Mouse (Mus musculus) fibroblast of lung, adult 2 months (primary cell): Measurements from ENCODE around the gene Dact3.

Source experiments
- DNase-seq: peaks from one replicate; pipeline ENCODE4 v3.0.0-alpha.2; 2011; ENCODE audit warnings: low read depth

Dact3 gene

DNA sequence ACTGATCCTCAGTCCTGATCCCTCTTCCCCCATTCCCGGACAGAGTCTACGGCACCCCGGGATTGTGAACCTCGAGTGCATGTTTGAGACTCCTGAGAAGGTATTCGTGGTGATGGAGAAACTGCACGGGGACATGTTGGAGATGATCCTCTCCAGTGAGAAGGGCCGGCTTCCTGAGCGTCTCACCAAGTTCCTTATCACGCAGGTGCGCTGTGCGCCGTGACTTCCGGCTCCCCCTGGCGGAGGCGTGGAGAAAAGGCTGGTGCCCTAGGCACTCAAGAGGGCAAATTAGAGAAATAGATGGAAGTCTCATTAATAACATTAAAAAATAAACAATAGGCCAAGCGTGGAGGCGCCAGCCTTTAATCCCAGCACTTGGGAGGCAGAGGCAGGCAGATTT lies 16.8 kb upstream of the Dact3 start:
- no peak for DNase-seq

DNA sequence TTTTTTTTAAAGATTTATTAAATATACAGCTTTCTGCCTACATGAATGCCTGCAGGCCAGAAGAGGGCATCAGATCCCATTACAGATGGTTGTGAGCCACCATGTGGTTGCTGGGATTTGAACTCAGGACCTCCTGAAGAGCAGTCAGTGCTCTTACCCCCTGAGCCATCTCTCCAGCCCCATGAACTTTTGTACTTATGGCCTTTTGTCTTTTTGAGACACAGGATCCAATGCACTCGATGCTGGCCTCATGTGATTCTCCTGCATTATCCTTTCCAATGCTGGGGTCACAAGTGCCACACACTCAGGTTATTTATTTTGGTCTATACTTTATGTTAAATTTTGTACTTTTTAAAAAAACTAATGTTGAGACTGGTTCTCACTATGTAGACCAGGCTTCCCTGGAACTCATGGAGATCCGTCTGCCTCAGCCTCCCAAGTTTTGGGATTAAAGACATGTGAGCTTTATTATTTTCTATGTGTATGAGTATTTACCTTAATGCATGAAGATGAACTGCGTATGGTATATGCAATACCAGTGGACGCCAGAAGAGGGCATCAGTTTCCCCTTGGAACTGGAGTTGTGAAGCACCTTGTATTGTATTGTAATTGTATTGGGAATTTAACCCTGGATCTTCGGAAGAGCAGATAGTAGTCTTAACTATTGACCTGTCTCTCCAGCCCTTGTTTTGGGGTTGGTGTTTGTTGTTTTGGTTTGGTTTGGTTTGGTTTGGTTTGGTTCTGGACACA lies 15.0 kb upstream of the Dact3 start:
- DNase-seq = no peak

DNA sequence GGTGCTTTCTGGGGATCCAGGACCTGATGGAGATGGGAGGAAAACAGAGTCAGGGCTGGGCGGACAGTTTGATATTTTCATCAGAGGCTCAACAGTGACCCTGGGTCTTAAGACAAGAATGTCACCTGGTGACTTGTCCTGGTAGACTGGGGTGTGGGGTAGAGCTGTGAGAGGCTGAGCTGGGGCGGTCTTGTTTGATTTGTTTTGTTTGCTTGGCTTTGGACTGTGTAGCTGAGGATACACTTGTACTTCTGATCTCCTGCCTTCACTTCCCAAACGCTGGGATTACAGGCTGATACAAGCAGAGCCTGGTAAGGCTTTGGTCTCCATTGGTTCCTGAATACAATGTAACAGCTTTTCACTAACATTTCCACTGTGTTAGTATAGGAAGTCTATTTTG lies 7.6 kb upstream of the Dact3 start:
- no peak for DNase-seq

DNA sequence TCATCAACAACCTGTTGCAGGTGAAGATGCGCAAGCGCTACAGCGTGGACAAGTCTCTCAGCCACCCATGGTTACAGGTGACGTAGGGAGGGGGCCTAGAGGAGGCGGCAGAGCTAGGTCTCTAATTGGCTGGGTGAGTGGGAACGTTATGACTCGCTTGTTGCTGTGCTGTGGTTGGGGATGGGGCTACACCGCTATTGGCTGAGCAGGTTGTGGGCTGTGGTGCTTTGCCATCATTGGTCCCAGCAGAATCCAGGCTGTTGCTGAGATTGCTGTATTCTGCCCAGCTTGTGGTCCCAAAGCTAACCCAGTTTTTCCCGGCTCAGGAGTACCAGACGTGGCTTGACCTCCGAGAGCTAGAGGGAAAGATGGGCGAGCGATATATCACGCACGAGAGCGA lies 5.6 kb upstream of the Dact3 start:
- DNase-seq = no peak

DNA sequence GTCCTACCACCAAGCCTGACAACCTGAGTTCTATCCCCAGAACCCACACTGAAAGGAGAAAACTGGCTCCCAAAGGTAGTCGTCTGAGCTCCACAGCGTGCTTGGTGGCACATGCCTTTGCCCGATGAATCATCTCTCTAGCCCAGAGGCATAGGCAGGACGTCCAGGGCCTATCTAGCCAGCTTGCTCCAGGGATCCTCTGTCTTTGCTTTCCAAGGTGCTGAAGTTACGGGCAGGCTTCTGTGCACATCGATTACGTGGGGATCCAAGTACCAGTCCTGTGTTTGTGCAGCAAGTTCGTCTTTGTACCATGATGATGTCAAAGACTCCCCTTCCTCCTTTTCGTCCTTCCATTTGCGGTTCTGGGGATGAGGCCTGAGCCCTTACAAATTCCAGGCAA lies 3.5 kb upstream of the Dact3 start:
- DNase-seq = no peak

DNA sequence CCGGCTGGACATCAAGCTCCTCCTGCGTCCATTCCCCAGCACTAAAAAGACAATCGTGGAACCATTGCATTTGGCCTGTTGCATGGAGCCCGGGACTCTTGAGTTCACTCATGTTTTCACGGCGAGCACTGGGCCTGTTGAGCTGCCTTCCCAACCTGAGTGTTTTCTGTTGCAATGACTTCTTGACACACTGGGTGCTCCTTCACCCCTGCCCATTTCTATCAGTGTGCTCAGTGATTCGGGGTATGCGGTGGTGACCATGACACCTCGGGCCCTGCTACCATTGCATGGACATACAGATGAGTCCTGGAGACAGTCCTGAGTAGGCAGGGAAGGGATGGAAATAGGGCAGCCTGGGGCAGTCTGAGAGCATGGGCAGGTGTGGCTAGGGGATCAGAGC lies 2.6 kb upstream of the Dact3 start:
- no peak for DNase-seq

DNA sequence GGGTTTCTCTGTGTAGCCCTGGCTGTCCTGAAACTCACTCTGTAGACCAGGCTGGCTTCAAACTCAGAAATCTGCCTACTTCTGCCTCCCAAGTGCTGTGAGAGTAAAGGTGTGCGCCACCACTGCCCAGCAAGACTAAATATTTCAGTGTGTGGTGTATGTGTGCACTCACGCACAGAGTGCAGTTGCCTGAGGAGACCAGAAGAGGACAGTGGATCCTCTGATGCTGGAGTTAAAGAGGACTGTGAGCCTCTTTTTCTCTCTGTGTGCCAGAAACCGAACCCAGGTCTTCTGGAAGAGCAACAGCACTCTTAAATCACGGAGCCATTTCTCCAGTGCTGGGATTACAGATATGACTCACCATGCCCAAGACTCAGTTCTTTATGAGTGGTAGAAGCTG lies 1.7 kb upstream of the Dact3 start:
- DNase-seq = no peak

DNA sequence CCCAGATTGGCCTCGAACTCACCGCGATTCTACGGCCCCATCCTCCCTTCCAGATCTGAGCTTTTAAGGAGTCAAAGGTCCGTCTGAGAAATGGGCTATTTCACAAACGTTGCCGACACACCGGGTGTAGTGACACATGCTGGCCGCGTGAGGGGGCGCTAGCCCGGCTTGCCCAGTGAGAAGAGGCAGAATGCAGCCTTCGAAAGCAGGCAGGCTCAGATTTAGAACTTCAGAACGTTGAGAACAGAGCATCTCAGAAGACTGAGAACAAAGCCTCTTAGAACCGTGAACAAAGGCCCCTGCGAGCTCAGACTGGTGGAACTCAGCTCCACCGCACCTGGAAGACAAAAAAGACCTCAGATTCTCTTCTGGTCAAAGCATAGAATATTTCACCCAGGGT lies 927 bp upstream of the Dact3 start:
- peak; percentile 71 for DNase-seq

DNA sequence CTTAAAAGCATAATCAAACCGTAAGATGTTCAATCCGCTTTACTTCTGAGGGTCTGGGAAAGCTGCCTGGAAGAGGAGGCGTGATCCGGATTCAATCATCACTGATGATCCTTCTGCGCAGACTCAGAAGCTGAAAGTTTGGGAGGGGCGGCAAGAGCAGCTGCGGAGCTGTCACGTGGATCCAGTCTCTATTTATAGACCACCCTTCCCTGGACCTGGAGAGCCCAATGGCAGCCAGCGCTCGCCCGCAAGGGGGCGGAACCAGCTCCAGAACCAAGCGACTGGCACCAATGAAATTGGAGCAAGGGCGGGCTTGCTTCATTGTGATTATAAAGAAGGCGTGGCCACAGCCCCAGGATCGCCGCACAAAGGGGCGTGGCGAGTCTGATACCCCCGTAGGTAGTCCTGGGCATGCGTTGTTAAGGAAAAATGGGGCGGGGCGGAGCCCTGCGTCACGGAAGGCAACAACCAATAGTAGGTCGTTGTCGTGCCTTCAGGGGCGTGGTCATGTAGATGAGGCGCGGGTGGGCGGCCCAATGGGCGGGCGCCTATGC lies 284 bp upstream of the Dact3 start:
- DNase-seq = peak; percentile 100

DNA sequence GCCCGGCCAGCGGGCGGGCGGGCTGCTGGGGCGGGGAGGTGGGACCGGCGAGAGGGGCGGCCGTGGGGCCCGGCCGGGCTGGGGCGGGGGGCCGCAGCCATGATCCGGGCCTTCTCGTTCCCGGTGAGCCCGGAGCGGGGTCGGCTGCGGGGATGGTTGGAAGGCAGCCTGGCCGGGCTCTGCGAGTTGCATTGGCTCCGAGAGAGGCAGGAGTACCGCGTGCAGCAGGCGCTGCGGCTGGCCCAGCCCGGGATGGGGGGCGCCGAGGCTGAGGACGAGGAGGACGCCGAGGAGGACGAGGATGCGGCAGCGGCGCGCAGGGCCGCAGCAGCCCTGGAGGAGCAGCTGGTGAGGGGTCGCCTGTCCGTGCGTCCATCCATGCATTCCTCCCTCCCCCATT lies 209 bp downstream of the Dact3 start:
- no peak for DNase-seq

DNA sequence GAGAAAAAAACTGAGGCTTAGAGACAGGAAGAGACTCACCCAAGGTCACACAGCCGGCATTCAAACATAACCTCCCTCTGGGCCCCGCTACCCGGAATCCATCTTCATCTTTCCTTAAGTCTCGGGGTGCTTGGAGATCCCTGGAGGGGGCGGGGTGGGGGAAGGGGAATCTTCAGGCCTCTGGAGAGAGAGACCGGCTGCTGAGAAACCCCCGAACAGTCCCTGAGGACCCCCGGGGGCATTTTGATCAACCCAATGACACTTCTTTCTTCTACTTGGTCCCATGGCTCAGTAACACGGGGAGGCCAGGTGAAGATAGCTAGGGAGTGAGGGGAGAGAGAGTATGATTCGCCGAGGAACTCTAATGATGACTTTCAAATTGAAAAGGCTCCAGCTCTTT lies 889 bp downstream of the Dact3 start:
- DNase-seq = no peak

DNA sequence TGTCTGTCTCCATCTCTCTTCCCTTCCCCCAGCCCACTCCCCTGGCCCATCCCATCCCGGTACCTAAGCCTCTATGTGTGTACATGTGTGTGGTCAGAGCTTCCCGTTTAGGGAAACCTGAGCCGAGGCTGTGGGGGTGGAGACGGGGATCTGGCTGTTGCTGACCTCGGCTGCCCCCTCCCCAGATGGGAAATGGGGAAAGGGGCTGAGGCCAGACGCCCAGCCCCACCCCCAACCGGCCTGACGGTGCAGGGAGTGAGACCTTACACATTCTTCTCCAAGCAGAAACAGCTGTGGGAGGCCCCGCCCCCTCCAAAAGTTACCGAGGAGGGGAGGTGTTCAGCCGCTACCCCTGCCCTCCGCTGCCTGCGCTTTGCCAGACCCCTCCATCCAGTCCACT lies 1.5 kb downstream of the Dact3 start:
- DNase-seq = no peak

DNA sequence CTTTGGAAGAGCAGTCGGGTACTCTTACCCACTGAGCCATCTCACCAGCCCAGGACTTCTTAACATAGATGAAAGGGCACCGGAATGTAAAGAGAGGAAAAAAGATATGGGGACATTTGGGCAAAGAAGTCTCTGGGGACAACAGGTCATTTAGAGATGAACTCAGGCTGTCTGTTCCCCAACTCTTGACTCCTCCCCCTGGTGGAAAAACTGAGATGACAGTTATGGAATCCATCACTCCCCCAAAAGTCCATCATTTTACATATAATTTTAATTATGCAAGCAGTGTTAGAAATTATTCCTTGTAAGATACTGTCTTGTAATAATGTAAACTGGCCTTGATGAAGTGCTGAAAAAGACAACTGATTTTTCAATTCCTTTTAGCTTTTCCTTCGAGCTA lies 2.6 kb downstream of the Dact3 start:
- DNase-seq = no peak

DNA sequence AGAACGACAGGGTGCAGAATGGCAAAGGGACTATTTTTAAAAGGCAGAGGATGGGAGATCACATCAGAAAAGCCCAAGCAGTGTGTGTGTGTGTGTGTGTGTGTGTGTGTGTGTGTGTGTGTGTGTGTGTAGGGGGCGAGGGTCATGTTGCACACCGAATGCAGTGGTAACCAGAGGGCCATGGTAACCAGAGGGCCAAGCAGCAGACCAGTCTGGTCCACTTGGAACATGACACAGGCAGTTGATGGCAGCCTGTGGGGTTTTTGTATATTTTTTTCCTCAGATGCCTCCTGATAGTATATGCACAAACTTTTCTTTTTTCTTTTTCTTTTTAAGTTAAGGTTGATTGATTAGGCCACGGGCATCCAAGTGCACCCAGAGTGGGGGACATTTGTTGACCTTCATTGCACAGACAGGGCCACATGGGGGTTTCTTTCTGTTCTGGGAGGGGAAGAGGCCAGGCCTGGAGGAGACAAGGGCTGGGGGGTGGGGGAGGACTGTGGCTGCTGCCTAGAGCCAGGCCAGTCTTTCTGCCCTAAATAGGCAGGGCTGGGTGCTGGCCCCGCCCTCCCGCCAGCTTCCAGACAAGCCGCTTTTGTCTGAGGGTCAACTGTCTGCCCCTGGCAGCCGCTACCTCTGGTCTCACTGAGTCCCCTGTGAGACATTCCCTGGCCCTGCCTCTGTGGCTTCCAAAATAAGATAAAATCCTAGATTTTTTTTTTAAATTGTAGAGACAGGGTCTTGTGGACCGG lies 4.9 kb downstream of the Dact3 start:
- DNase-seq = peak; percentile 90

DNA sequence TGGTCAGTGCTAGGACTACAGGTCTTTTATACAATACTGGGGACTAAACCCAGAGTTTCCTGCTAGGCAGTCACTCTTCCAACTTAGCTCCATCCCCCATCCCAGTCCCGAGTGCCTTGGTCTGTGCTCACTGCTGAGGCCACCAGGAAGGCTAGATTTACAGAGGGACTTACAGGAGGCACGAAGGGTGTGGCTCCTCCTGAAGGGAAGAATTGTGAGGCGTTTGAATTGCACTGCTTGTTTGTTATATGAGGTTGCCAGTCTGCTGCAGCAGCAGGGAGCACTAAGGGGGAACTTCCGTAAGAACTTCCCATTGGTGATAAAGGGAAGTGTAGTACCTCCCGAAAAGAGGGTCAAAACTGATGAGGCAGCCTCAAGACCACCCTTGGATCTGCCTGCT lies 5.5 kb downstream of the Dact3 start:
- no peak for DNase-seq

DNA sequence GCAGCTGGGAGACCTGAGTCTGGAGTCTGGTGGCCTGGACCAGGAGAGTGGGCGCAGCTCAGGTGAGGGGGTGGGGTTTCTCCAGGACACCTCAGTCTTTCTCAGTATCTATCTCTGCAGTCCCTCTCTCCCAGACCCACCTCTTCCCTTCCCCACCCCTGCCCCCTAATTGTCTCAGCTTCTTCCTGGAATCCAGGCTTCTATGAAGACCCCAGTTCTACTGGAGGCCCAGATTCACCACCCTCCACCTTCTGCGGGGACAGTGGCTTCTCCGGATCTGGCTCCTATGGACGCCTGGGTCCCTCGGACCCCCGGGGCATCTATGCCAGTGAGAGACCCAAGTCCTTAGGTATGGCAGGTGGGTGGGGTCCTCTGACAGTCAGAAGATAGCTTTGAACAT lies 8.0 kb downstream of the Dact3 start:
- no peak for DNase-seq

DNA sequence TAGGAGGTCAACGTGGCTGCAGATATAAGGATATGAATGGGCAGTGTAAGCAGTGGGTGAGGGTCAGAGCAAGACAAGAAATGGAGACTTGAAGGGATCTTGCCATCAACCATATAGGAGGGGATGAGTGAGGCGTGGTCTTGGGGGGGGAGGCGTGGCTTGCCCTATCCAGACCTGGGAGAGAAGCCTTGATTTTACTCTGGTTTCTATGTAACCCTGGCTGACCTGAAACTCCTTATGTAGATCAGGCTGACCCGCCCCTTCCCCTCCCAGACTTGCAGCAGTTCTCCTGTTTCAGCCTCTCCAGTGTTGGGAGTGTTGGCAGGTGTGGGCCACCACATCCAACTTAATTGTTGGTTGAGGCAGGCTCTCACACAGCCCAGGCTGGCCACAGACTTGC lies 9.2 kb downstream of the Dact3 start:
- no peak for DNase-seq

DNA sequence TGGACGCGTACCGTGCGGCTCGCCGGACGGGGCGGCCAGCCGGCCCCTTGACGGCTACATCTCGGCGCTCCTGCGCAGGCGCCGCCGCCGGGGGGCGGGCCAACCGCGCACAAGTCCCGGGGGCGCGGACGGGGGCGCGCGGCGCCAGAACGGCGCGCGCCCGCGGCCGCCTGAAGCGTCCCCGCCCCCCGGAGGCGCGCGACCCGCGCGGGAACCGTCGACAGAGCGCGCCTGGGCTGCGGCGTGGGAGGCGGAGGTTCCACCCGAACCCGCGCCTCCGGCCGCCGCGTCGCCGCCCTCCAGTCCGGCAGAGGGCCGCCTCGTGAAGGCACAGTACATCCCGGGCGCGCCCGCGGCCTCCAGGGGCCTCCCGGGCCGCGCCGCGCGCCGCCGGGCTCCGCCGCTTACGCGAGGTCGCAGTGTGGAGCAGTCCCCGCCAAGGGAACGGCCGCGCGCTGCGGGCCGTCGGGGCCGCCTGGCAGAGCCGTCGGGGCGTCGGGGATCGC lies 10.2 kb downstream of the Dact3 start:
- DNase-seq = no peak

DNA sequence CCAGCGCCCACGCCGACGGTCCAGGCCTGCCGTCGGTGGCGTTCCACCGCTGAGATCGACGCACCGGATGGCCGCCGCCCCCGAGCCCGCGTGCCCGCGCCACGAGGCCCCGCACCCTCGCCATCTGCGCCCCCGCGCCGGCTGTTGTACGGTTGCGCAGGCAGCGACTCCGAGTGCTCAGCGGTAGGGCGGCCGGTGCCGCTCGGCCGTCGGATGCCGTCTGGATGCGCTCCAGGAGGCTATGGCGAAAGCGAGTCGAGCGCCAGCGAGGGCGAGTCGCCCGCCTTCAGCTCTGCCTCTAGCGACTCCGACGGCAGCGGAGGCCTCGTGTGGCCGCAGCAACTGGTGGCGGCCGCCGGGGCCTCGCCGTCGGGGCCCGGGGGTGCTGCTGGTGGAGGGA lies 10.8 kb downstream of the Dact3 start:
- DNase-seq = no peak

DNA sequence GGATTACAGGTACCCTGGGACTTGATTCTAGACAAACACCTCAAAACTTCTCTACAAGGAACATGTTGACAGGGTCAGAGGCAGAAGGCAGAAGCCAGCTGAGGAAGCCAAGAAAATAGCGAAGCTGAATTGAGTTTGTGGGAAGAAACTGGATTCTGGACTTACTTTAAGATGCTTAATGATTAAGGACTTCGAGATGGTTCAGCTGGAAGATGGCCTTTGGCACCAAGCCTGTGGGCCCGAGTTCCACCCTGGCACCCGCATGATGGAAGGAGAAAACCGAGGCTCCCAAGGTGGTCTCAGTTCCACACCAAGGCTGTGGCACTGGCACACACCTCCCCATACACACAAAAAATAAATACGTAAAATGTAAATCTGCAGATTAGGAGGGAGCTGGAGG lies 15.4 kb downstream of the Dact3 start:
- no peak for DNase-seq

DNA sequence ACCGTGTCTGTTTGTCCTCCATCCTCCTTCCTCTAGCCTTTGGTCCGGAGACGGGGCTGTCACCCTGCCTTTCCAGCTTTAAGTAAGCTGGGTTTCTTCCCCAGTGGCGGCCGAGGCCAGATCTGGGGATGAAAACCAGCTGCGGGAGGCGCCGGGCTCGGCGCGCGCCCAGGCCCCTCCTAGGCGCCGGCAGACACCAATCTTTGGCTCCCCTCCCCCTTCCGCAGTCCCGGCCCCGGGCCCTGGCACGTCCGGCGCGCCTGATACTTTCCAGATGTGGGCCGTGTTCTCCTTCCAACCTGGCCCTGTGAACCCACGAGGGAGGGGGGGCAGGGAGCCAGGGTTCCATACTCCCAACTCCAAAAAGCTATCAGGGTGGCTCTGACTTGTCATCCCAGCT lies 15.8 kb downstream of the Dact3 start:
- peak; percentile 94 for DNase-seq

DNA sequence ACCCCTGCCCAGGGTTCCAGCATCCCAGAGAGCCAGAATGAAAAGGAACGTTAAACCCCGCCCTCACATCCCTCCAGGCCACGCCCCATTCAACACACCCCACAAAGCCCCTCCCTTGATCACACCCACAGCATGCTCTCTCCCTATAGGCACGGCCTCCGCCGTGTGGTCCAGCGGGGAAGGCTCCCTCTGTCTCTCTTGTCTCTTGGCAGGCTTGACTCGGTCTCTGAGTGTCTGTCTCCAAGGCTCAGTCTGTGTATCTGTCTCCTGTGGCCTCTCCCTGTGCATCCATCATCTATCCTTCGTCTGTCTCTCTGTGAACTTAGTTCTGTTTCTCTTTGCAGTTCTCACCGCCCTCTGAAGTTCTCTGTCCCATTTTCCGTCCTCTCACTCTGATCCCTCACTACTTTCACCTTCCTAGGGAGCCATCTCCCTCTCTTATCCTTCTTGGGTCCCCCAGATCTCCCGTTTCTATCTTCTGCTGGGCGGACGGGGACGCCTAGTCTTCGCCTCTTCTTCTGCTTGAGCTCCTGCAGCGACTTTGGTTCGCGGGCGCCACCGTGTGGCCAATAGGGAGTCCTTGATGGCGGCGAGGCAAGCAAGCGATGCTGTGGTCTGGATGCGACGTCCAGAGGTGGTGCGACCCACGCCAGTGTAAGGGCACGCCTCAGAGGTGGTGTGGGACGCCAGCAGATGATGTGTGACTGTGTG lies 16.7 kb downstream of the Dact3 start, which contains the start of gene Gng8:
Gene Gng8, plus strand, starts transcription at position 146 of the 711 bp plus-strand sequence.
- no peak for DNase-seq

DNA sequence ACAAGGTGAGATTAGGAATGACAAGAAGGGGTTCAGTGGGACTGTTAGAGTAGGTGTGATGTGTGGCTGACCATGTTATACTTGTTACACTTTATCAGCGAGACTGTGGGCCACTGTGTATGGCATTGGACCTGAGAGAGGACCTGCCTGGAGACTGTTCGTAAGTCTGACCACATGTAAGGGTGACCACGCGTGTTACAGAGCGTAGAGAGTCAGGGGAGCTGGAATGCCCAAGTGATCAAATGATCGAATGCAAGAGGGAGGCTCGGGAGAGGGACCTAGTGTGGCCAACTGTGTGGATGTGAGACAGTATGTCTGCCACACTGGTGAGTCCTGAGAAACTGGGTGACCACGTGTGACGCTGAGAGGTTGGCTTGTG lies 17.2 kb downstream of the Dact3 start:
- no peak for DNase-seq
